In the genomic region with DNA sequence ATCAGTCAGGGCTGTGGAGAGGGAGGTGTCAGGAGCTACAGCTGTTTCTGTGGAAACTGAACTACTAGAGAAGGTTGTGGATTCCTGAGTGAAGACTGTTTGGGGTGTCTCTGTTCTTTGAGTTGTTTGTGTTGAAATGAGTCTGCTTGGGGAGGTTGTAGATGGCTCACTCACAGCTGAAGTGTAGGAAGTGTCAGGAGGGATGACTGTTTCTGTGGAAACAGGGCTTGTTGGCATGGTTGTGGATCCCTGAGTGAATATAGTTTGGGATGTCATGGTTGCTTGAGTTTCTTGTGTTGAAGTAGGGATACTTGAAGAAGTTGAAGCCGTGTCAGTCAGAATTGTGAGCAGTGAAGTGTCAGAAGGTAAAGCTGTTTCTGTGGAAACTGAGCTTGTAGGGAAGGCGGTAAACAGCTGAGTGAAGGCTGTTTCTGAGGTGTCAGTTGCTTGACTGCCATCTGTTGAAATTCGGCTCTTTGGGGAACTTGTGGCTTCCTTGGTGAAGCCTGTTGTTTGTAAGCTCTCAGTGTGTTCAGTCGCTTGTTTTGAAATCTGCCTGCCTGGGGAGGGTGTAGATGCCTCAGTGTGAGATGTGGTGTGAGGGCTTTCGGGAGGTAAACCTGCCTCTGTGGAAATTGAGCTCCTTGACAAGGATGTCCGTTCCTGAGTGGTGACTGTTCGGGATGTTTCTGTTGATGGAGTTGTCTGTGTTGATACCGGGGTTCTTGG, we compare ENCODE assay signal across 15 mouse cellular contexts. TPM values are rescaled to one million over a fixed set of nuclear protein-coding genes. Genes with fewer than 3 reads are reported as not detected.
DNase-seq lines count a peak whose midpoint lies in the region; ATAC-seq and TF ChIP-seq lines count a peak whose summit lies in the region.
"Had no signal": no experiment of that assay in that cellular context is flagged by ENCODE, and none has a peak within 500 bp of the region (broad histone marks: within the 10 kb centered on the region; RNA-seq: fewer than 3 reads in every experiment).

No protein-coding gene starts in this region.

- H3K4me3 ChIP-seq in kidney, postnatal 0 days (replicated peaks; ENCODE audit: low read depth, low read length) = no peak overlapping the region
- H3K4me3 ChIP-seq in midbrain, postnatal 0 days (ENCODE audit: low read depth, low read length) = no peak overlapping the region
- H3K4me3 ChIP-seq in midbrain, embryonic 11.5 days (ENCODE audit: low read depth, low read length) = no peak overlapping the region
- H3K4me3 ChIP-seq: gastrocnemius, adult 2 months; neural tube, embryonic 13.5 days had no signal

- no peak for TF ChIP-seq CTCF in kidney, postnatal 0 days (IDR thresholded peaks at IDR 0.05; ENCODE audit: low read depth)
- no peak for TF ChIP-seq CTCF in brain, embryonic 14.5 days (IDR thresholded peaks at IDR 0.05; ENCODE audit: borderline replicate concordance, extremely low read depth, insufficient read depth, insufficient read length)
- no peak for TF ChIP-seq CTCF in midbrain, postnatal 0 days (IDR thresholded peaks at IDR 0.05)

- no peak for TF ChIP-seq POLR2A in brain, embryonic 14.5 days (IDR thresholded peaks at IDR 0.05; ENCODE audit: borderline replicate concordance, extremely low read depth, insufficient read depth, insufficient read length, poor library complexity, severe bottlenecking)

- peak; percentile 12 for DNase-seq in kidney, postnatal 0 days (ENCODE audit: low spot score)
- DNase-seq in kidney, adult 9 months = no peak
- peak; percentile 25 for DNase-seq in brain, embryonic 14.5 days (ENCODE audit: low read depth)
- DNase-seq in lung, postnatal 10 days = peak; percentile 6
- DNase-seq in splenic B cell, adult 2 months (ENCODE audit: low read depth, low spot score) = peak; percentile 33
- DNase-seq in midbrain, postnatal 0 days (ENCODE audit: low spot score) = no peak
- DNase-seq in adipocyte (ENCODE audit: low spot score) = no peak
- DNase-seq in midbrain, embryonic 11.5 days (ENCODE audit: low spot score, missing footprints) = no peak
- DNase-seq: gastrocnemius, adult 2 months; kidney, adult 18-20 months had no signal

- no peaks in the 10 kb centered on the region for H3K36me3 ChIP-seq in kidney, postnatal 0 days (ENCODE audit: insufficient read depth, low read length)
- no peaks in the 10 kb centered on the region for H3K36me3 ChIP-seq in splenic B cell, adult 2 months (ENCODE audit: control insufficient read depth, insufficient read depth, low read length, poor library complexity, severe bottlenecking)
- no peaks in the 10 kb centered on the region for H3K36me3 ChIP-seq in midbrain, postnatal 0 days (ENCODE audit: insufficient read depth, low read length)
- no peaks in the 10 kb centered on the region for H3K36me3 ChIP-seq in midbrain, embryonic 11.5 days (ENCODE audit: control insufficient read depth, insufficient read depth, low read length)
- H3K36me3 ChIP-seq: neural tube, embryonic 13.5 days had no signal

- 73% methylated on average over 8 of the region's 8 CpGs for WGBS in kidney, postnatal 0 days
- 79% methylated on average over 8 of the region's 8 CpGs for WGBS in midbrain, postnatal 0 days
- 78% methylated on average over 8 of the region's 8 CpGs for WGBS in midbrain, embryonic 11.5 days

- H3K27me3 ChIP-seq in kidney, postnatal 0 days (ENCODE audit: insufficient read depth, low read length) = no peaks in the 10 kb centered on the region
- H3K27me3 ChIP-seq in splenic B cell, adult 2 months (ENCODE audit: control insufficient read depth, insufficient read depth, low read length, poor library complexity, severe bottlenecking) = no peaks in the 10 kb centered on the region
- H3K27me3 ChIP-seq in midbrain, postnatal 0 days (ENCODE audit: insufficient read depth, low read length) = peaks cover 10% of the 10 kb centered on the region; the same call in 1 of the 2 replicates
- H3K27me3 ChIP-seq in midbrain, embryonic 11.5 days (ENCODE audit: control insufficient read depth, insufficient read depth, low read length) = no peaks in the 10 kb centered on the region
- H3K27me3 ChIP-seq: neural tube, embryonic 13.5 days had no signal

- H3K27ac ChIP-seq in kidney, postnatal 0 days = no peak overlapping the region
- no peak overlapping the region for H3K27ac ChIP-seq in midbrain, postnatal 0 days (ENCODE audit: low read depth, low read length)
- no peak overlapping the region for H3K27ac ChIP-seq in midbrain, embryonic 11.5 days (ENCODE audit: low read depth, low read length)
- H3K27ac ChIP-seq: gastrocnemius, adult 2 months; neural tube, embryonic 13.5 days had no signal

- no peaks in the 10 kb centered on the region for H3K9me3 ChIP-seq in kidney, postnatal 0 days (replicated peaks; ENCODE audit: low read length)
- H3K9me3 ChIP-seq in midbrain, postnatal 0 days (ENCODE audit: low read length) = peaks cover 11% of the 10 kb centered on the region; the same call in 1 of the 2 replicates
- H3K9me3 ChIP-seq in midbrain, embryonic 11.5 days (ENCODE audit: control insufficient read depth, low read length) = no peaks in the 10 kb centered on the region
- H3K9me3 ChIP-seq: neural tube, embryonic 13.5 days had no signal

- no peak overlapping the region for H3K4me2 ChIP-seq in kidney, postnatal 0 days (ENCODE audit: low read length)
- H3K4me2 ChIP-seq in midbrain, postnatal 0 days (ENCODE audit: low read depth, low read length, poor library complexity, severe bottlenecking) = no peak overlapping the region
- H3K4me2 ChIP-seq in midbrain, embryonic 11.5 days = no peak overlapping the region
- H3K4me2 ChIP-seq: neural tube, embryonic 13.5 days had no signal

- H3K9ac ChIP-seq in kidney, postnatal 0 days (ENCODE audit: low read depth, low read length) = no peak overlapping the region
- H3K9ac ChIP-seq in midbrain, postnatal 0 days (replicated peaks; ENCODE audit: low read length, poor library complexity, severe bottlenecking) = no peak overlapping the region
- H3K9ac ChIP-seq in midbrain, embryonic 11.5 days (ENCODE audit: low read length) = no peak overlapping the region
- H3K9ac ChIP-seq: neural tube, embryonic 13.5 days had no signal

- no peak for ATAC-seq in kidney, postnatal 0 days (replicated peaks; ENCODE audit: low FRiP score, low read depth)
- ATAC-seq in midbrain, postnatal 0 days (ENCODE audit: low FRiP score) = no peak
- no peak for ATAC-seq in midbrain, embryonic 11.5 days (ENCODE audit: low FRiP score)
- ATAC-seq: CD4-positive, CD25-positive, alpha-beta regulatory T cell, adult 4 months had no signal

- H3K4me1 ChIP-seq in kidney, postnatal 0 days (replicated peaks; ENCODE audit: insufficient read depth, low read length) = no peaks in the 10 kb centered on the region
- H3K4me1 ChIP-seq in midbrain, postnatal 0 days (ENCODE audit: insufficient read depth, low read length) = no peaks in the 10 kb centered on the region
- no peaks in the 10 kb centered on the region for H3K4me1 ChIP-seq in midbrain, embryonic 11.5 days (ENCODE audit: control insufficient read depth, insufficient read depth, low read length)
- H3K4me1 ChIP-seq: neural tube, embryonic 13.5 days had no signal

RNA-seq across cellular contexts. Expression of gene Muc3, which starts 30.7 kb away (rescaled TPM):
- polyA plus RNA-seq in kidney, postnatal 0 days (2015; fragmentation: Nextera tagmentation; extraction: Ambion mirVana) = 0.24 TPM in 2 replicates
- 0.05 and 0.08 TPM in 2 replicates for polyA plus RNA-seq in brain, embryonic 14.5 days (2012; rRNA removed)
- not detected in 2 replicates for total RNA-seq in midbrain, postnatal 0 days (2014; rRNA removed)
- polyA plus RNA-seq in midbrain, postnatal 0 days (2015; fragmentation: Nextera tagmentation; extraction: Ambion mirVana) = not detected in 2 replicates
- not detected in 2 replicates for polyA plus RNA-seq in midbrain, embryonic 11.5 days (2014; fragmentation: Nextera tagmentation; extraction: Ambion mirVana)
- total RNA-seq: gastrocnemius, adult 2 months; left cerebral cortex, postnatal 10 days had no signal
- polyA plus RNA-seq: CD4-positive, CD25-positive, alpha-beta regulatory T cell, adult 4 months; embryonic facial prominence, embryonic 11.5 days; heart, postnatal 0 days; neural tube, embryonic 13.5 days had no signal

RNA-seq across cellular contexts. Expression of gene Muc3a, which starts 32.4 kb away (rescaled TPM):
- 0.09 and 0.13 TPM in 2 replicates for polyA plus RNA-seq in kidney, postnatal 0 days (2015; fragmentation: Nextera tagmentation; extraction: Ambion mirVana)
- polyA plus RNA-seq in brain, embryonic 14.5 days (2012; rRNA removed) = 0.87 and 1.4 TPM in 2 replicates
- total RNA-seq in midbrain, postnatal 0 days (2014; rRNA removed) = 0.90 TPM in 1 of 2 replicates, not detected in the other
- polyA plus RNA-seq in midbrain, postnatal 0 days (2015; fragmentation: Nextera tagmentation; extraction: Ambion mirVana) = 0.45 and 0.68 TPM in 2 replicates
- polyA plus RNA-seq in midbrain, embryonic 11.5 days (2014; fragmentation: Nextera tagmentation; extraction: Ambion mirVana) = not detected in 2 replicates
- polyA plus RNA-seq: embryonic facial prominence, embryonic 11.5 days; heart, postnatal 0 days had no signal

Comparison
In these comparisons a context has a peak if more than half of its experiments do, and no peak if none do; other contexts are left out.
1. DNase-seq: peak in kidney, postnatal 0 days (single experiment), brain, embryonic 14.5 days (single experiment), lung, postnatal 10 days (single experiment) and splenic B cell, adult 2 months (single experiment); none in kidney, adult 9 months (single experiment), midbrain, postnatal 0 days (single experiment), adipocyte (single experiment) and midbrain, embryonic 11.5 days (single experiment).